Mouse (Mus musculus) hindlimb bud, embryonic 11.5 days (tissue): ENCODE results near the gene Ccdc116.
"Not testable (repeated sequence)": the region's sequence is repeated elsewhere in the genome, so short reads cannot be mapped to it uniquely, and the experiment has no call there.

Experiments used
- DNase-seq: peaks from one replicate; pipeline ENCODE4 v3.0.0-alpha.2; 2012; ENCODE audit warnings: low read depth, low spot score; ENCODE audit errors: extremely low spot score

Ccdc116 gene

DNA sequence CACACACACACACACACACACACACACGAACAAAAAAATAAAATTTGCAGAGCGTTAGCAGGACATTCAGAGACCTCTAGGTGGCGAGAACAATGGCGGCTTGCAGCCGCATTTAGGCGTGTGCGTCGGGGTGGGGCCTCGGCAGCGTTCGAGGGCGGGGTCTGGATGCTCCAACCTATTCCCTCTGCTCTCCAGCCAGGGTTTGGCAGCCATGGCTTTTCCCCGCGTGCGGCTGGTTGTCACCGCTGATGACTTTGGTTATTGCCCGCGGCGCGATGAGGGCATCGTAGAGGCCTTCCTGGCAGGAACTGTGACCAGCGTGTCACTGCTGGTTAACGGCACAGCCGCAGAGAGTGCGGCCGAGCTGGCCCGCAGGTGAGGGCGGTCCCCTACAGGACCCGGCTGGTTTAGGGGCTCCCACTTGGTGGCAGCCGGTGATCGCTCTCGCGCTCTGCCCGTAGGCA, at the start of gene Ccdc116:
Gene Ccdc116 (minus strand): TSS at position 458 of the 464 bp plus-strand sequence.
- peak; percentile 77 for DNase-seq

GRCm38 (mm10) chr16:17193823-17194222, 46.8 kb upstream of the Ccdc116 start:
- no peak for DNase-seq

GRCm38 (mm10) chr16:17185475-17185874, 38.4 kb upstream of the Ccdc116 start:
- DNase-seq, result no peak

GRCm38 (mm10) chr16:17183003-17183402, 36.0 kb upstream of the Ccdc116 start:
- no peak for DNase-seq

- DNase-seq, result no peak
Measured at GRCm38 (mm10) chr16:17182136-17182535, 35.1 kb upstream of the Ccdc116 start.

DNA sequence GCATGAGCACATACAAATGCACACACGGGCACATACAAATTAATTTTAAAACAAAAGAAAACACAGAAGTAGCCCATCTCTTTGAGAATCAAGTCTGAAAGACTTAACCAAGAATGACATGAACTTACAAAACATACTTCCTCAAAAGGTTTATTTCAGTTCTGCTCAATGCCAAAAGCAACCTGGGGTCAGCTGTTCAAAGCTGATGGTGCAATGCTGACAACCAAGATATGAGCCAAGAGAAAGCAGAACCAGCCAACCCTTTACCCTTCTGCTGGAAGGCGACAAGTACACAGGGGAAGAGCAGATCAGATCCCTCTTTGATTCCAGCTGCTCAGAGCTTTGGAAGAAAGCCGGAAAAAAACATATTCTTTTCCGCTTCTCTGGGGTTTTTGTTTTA, 34.4 kb upstream of the Ccdc116 start:
- DNase-seq, result no peak

GRCm38 (mm10) chr16:17179706-17180105, 32.7 kb upstream of the Ccdc116 start:
- no peak for DNase-seq

GRCm38 (mm10) chr16:17177623-17178170, 30.7 kb upstream of the Ccdc116 start:
- no peak for DNase-seq

DNA sequence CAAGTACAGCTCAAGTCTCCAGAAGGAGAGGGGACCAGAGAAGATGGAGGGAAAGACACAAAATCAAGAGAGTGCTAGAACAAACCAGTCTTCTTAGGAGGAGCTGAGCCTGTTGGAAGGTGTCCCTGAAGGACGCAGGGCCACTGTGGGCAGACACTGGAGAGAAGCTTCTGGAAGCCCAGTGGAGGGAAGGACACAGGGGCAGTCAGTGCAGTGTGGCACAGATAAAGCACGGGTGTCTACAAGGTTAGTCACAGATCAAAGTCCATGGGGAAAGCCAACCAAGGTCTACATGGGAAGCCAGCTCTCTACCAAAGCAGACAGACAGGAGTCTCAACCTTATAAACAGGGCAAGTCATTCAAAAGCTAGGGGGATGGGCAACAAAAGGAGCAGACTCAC, 28.7 kb upstream of the Ccdc116 start:
- no peak for DNase-seq

DNA sequence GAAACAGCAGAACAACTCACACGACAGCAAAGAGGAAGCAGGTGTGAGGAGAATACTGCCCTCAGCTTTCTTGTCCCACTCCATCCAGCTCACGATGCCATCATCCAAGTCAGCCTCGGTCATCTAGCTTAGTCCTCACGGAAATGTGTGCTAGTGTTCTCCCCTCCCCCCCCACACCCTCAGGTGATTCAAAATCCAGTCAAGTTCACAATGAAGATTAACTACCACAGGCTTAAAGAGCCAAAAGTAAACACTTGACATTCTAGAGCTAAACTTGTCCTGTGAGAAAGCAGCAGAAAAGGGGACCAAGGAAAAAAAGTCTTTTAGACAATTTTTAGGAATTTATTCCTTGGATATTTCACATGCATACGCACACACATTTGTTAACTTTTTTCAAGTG, 21.0 kb upstream of the Ccdc116 start:
- no peak for DNase-seq

DNA sequence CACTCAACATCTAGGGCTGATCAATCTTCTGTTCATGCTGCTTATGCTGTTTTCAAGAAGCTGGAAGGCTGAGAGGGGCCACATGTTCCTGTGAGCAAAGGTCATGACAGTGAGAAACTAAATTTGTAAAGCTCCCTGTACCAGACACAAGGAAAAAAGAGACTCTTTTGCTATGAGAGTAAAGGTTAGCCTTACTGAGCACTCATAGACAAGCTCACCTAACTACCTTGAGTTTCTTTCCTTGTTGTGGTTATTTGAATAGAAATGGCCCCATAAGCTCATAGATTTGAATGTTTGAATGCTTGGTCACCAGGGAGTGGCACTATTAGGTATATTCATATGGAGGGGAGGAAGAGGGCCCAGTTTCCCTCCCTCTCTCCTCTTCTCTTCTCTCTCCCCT, 20.1 kb upstream of the Ccdc116 start:
- DNase-seq, result no peak

GRCm38 (mm10) chr16:17165478-17165877, 18.4 kb upstream of the Ccdc116 start:
- not testable (repeated sequence) for DNase-seq

- no peak for DNase-seq
Measured at GRCm38 (mm10) chr16:17154346-17154745, 7.3 kb upstream of the Ccdc116 start.

GRCm38 (mm10) chr16:17151874-17152273, 4.8 kb upstream of the Ccdc116 start:
- DNase-seq, result no peak

DNA sequence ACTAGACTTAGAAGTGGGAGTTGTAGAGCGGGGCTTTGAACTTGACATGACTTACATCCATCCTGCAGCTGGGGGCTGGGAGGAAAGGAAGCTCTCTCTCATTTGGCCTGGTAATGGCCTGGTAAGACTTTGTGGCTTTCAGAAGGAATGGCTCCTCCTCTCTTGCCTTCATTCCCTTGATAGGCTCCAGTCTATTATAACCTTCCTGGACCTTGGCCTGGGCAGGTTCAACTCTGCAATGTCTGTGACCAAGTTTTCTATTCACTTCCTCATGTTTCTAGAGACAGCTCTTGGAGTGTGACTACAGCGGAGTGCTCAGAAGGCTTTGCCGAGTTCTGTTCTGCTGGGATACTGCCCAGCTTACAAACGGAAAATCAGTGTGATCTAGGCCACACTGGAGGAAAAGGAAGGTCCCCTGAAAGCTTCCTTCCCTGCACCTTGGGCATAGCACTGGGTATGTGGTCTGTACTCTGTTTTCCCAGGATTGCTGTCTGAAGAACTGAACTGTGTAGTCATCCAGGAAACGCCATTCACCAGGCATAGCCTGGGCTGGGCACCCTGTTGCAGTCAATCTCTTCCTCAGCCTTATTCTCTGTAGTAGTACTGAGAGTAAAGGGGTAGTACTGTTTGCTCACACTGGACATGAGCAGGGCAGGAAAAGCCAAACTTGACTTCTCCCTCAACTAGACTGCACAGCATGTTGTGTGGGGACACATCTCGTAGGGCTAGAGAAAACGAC, 3.7 kb upstream of the Ccdc116 start:
- DNase-seq, result no peak

DNA sequence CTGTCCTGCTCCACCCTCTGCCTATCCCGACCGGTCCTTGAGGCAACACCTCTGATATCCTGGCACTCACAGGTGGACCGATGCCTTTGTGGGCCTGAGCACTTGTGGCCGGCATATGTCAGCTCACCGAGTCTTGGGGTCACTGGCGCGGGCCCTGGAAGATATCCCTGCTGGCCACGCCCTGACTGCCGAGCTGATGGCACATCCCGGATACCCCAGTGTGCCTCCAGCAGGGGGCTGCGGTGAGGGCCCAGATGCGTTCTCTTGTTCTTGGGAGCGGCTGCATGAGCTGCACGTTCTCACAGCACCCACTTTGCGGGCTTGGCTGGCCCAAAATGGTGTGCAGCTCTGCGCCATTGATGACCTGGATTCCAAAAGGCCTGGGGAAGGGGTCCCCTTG, 1.1 kb upstream of the Ccdc116 start:
- DNase-seq, result no peak

DNA sequence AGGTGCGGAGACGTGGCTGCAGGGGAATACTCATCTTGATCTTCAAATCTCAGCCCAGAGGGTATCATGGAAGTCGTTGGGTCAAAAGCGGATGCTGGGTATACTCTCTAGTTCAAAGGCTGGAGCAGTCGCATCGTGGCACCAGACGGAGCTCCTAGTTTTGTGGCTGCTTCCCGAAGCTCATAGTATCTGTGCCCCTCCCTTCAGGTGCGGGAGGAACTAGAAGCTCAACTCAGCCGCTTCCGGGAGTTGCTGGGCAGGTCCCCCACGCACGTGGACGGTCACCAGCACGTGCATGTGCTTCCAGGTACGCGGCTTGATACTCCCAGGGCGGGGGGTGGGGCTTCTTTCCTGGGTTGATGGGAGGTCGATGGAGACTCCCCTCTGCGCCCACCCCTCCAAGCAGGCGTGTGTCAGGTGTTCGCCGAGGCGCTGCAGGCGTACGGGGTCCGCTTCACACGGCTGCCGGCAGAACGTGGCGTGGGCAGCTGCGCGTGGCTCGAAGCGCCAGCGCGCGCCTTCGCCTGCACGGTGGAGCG, 431 bp upstream of the Ccdc116 start:
- DNase-seq, result no peak

DNA sequence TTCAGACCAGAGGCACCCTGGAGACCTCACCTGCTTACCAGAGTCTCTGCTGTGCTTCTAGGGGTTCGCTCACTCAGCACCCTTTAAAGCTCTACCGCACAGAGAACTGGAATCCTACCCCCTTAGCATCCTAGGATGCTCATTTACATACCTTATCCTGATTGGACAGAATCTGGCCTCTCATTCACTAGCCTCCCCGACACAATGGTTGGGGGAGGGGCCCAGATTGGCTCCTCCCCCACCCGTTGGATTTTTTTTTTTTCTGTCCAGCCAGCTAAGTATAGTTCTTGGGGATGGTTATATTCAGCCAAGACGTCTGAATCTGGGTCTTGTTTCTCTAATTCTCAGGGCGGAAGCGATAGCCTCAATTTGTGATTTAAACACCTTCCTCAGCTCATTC, 2.7 kb downstream of the Ccdc116 start, which contains the start of gene Ydjc:
Gene Ydjc (plus strand): TSS at position 283 of the 400 bp plus-strand sequence.
- DNase-seq, result no peak

GRCm38 (mm10) chr16:17137355-17137754, 9.7 kb downstream of the Ccdc116 start:
- DNase-seq, result no peak

DNA sequence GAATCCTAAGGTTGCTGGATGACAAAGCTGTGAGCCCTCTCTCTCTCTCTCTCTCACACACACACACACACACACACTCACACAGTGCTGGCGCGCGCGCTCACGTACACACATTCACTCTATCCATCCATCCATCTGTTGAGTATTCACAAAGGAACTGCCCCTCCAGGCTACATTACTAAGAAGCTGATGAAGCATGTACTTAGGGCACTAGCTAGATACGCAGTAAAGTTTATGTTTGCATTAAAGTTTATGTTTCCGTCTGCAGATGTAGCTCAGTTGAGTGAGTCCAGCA, 14.2 kb downstream of the Ccdc116 start:
- no peak for DNase-seq

- DNase-seq, result peak; percentile 81
Measured at GRCm38 (mm10) chr16:17132089-17132905, 14.7 kb downstream of the Ccdc116 start, which contains the start of gene Sdf2l1. TSS of gene Sdf2l1 (minus strand) at chr16:17132383.
